Mouse (Mus musculus): ENCODE results near the gene Mus81.

DNA sequence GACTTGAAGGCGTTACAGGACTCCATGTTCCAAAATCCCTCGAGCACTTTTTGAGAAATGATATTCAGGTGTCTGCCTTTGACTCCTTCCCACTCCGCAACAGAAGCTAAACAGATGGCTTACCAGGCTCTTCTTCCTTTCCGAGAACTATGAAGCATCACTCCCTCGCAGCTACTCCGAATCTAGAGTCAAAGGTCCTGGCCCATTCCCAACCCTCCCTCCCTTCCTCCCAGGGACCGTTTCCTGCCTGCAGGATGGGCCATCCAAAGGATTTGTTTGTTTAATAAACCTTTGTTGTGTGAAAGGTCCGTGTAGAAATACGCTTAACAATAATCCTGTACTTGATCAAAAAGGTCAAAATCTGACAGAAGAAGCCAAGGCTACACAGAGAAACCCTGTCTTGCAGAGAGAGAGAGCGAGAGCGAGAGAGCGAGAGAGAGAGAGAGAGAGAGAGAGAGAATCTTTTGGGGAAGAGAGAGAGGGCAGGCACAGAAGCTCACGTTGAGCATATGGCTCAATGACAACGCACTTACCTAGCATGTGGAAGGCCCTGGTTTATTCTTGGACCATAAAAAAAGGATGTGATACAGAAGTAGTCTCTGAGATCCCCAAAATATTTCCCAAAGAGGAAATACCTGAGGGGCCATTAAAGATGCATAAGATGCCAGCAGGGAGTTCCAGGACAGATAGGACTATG, 30.3 kb downstream of the Mus81 start, which contains the start of gene Ccdc85b:
- TF ChIP-seq POLR2A (IDR thresholded peaks at IDR 0.05; ENCODE audit: control insufficient read depth, extremely low read depth, insufficient read depth, low read length, poor library complexity) (no peak), CTCF (IDR thresholded peaks at IDR 0.05; ENCODE audit: borderline replicate concordance, control insufficient read depth, extremely low read depth, insufficient read depth, low read length, poor library complexity) (no peak)
